Mouse (Mus musculus): ENCODE measurements around the gene Gm21887.
"Not testable (repeated sequence)": the region's sequence is repeated elsewhere in the genome, so short reads cannot be mapped to it uniquely, and the experiment has no call there.

- not testable (repeated sequence) for TF ChIP-seq POLR2A (IDR thresholded peaks at IDR 0.05; ENCODE audit: borderline replicate concordance, control insufficient read depth, low read depth, low read length); CTCF (IDR thresholded peaks at IDR 0.05; ENCODE audit: control insufficient read depth, insufficient read depth, low read length)
Measured at GRCm38 (mm10) chrX:169998559-169999219, 10.8 kb upstream of the Gm21887 start.
